8 mouse cellular contexts compared by ENCODE assay signal in the genomic region with DNA sequence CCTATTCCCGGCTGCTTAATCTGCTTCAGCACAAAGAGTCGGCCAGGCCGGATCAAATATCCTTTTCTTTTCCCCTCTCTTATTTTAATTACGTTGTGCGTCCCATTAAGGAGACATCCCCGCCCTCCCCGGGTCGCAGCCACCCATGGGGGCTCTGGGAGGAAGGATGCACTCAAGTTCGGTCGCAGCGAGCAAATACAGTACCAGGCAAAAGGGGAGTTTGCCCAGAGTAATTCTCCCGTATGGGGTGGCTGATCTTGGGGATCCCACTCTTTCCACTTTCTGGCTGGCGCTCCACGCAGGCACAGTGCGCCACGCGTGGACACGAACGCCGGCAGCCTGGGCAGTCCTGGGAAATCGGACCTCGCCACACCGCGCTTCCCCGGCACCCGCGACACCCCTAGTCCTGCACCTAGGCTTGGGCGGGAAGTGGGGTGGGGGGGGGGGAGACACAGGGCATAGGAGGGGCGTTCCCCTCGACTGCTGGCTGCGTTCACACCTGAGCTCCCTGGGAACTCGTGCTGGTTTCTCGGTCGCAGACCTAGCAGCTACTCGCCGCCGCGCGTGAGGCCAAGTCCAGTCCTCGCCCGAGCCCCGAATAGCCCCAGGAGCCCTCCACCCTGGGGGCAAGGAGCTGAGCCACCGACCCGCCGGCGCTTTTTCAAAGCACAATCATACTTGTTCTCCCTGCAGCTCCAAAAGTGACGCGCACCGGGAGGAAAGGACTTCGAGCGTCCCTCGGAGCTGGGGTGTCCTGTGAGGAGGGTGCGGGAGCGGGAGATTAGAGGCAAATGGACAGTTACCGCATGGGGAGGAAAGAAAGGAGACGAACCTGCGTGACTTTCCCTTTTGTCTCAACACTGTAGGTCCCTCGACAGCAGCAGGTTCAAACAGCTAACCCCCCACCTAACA.
DNase-seq lines count a peak whose midpoint lies in the region; ATAC-seq and TF ChIP-seq lines count a peak whose summit lies in the region.

No protein-coding gene starts in this region.

- no peak for ATAC-seq in heart, embryonic 13.5 days (ENCODE audit: extremely low read depth, insufficient number of reproducible peaks, low FRiP score, low TSS enrichment)
- peak; percentile 40; the same call in 1 of the 2 replicates for ATAC-seq in limb, embryonic 11.5 days (ENCODE audit: insufficient number of reproducible peaks, low FRiP score, low TSS enrichment, low read depth)
- ATAC-seq in midbrain, embryonic 14.5 days (ENCODE audit: low FRiP score, low TSS enrichment) = peak; percentile 55
- ATAC-seq in erythroid progenitor cell, adult 5-6 weeks (replicated peaks; ENCODE audit: low FRiP score, poor library complexity, severe bottlenecking) = no peak

- TF ChIP-seq CTCF in lung, adult 2 months (IDR thresholded peaks at IDR 0.05; ENCODE audit: insufficient read depth, low read length) = no peak

- H3K9me3 ChIP-seq in heart, embryonic 13.5 days = no peaks in the 10 kb centered on the region
- H3K9me3 ChIP-seq in limb, embryonic 11.5 days (ENCODE audit: control insufficient read depth, low read length) = no peaks in the 10 kb centered on the region
- H3K9me3 ChIP-seq in midbrain, embryonic 14.5 days (ENCODE audit: control insufficient read depth, low read length) = no peaks in the 10 kb centered on the region

- peak; percentile 27 for DNase-seq in lung, adult 2 months
- no peak for DNase-seq in lung, postnatal 36 days
- DNase-seq in cerebellum, postnatal 10 days = peak; percentile 82 to 84
- DNase-seq in limb, embryonic 11.5 days (ENCODE audit: low spot score) = peak; percentile 76
- DNase-seq in midbrain, embryonic 14.5 days = peak; percentile 58
- DNase-seq in spleen, adult 12 weeks (ENCODE audit: low spot score) = no peak

- H3K4me3 ChIP-seq in lung, adult 2 months (replicated peaks; ENCODE audit: extremely low read depth, low read depth, low read length) = peak overlapping the region; percentile 43
- peak overlapping the region; percentile 61 for H3K4me3 ChIP-seq in heart, embryonic 13.5 days
- H3K4me3 ChIP-seq in limb, embryonic 11.5 days (ENCODE audit: low read depth, low read length) = peak overlapping the region; percentile 27
- peak overlapping the region; percentile 28 for H3K4me3 ChIP-seq in midbrain, embryonic 14.5 days (replicated peaks; ENCODE audit: low read depth, low read length)

- H3K4me2 ChIP-seq in heart, embryonic 13.5 days = peak overlapping the region; percentile 88
- H3K4me2 ChIP-seq in limb, embryonic 11.5 days (ENCODE audit: low read depth, severe bottlenecking) = peak overlapping the region; percentile 56
- peak overlapping the region; percentile 56 for H3K4me2 ChIP-seq in midbrain, embryonic 14.5 days (ENCODE audit: low read length)

- H3K4me1 ChIP-seq in lung, adult 2 months (ENCODE audit: control insufficient read depth, insufficient read depth, low read length) = no peaks in the 10 kb centered on the region
- peaks cover 31% of the 10 kb centered on the region for H3K4me1 ChIP-seq in heart, embryonic 13.5 days
- no peaks in the 10 kb centered on the region for H3K4me1 ChIP-seq in limb, embryonic 11.5 days (ENCODE audit: control insufficient read depth, insufficient read depth, low read length)
- peaks cover 6% of the 10 kb centered on the region; the same call in 1 of the 2 replicates for H3K4me1 ChIP-seq in midbrain, embryonic 14.5 days (ENCODE audit: control insufficient read depth, insufficient read depth, low read length)

- H3K27me3 ChIP-seq in heart, embryonic 13.5 days (replicated peaks) = peaks cover 19% of the 10 kb centered on the region
- peaks cover 42% of the 10 kb centered on the region for H3K27me3 ChIP-seq in limb, embryonic 11.5 days (ENCODE audit: control insufficient read depth, insufficient read depth, low read length)
- peaks cover 47% of the 10 kb centered on the region for H3K27me3 ChIP-seq in midbrain, embryonic 14.5 days (ENCODE audit: control insufficient read depth, insufficient read depth, low read length)

- H3K27ac ChIP-seq in heart, embryonic 13.5 days (replicated peaks) = peak overlapping the region; percentile 73
- H3K27ac ChIP-seq in limb, embryonic 11.5 days (replicated peaks; ENCODE audit: low read depth, low read length) = peak overlapping the region; percentile 56; the same call in 1 of the 2 replicates
- H3K27ac ChIP-seq in midbrain, embryonic 14.5 days (replicated peaks; ENCODE audit: low read depth, low read length) = peak overlapping the region; percentile 49; the same call in 1 of the 2 replicates

- TF ChIP-seq POLR2A in lung, adult 2 months (IDR thresholded peaks at IDR 0.05; ENCODE audit: borderline replicate concordance, extremely low read depth, low read depth, low read length) = peak; percentile 11; the same call in 1 of the 2 replicates

- H3K9ac ChIP-seq in heart, embryonic 13.5 days = peak overlapping the region; percentile 86
- H3K9ac ChIP-seq in limb, embryonic 11.5 days (ENCODE audit: low read length) = peak overlapping the region; percentile 58
- H3K9ac ChIP-seq in midbrain, embryonic 14.5 days (replicated peaks; ENCODE audit: low read length) = no peak overlapping the region; the same call in 1 of the 2 replicates

- 5% methylated on average over 58 of the region's 58 CpGs for WGBS in lung, adult 2 months
- WGBS in heart, embryonic 13.5 days = under 1% methylated on average over 58 of the region's 58 CpGs
- WGBS in limb, embryonic 11.5 days = under 1% methylated on average over 57 of the region's 58 CpGs
- 0% methylated on average over 57 of the region's 58 CpGs for WGBS in midbrain, embryonic 14.5 days

- no peaks in the 10 kb centered on the region for H3K36me3 ChIP-seq in heart, embryonic 13.5 days
- no peaks in the 10 kb centered on the region for H3K36me3 ChIP-seq in limb, embryonic 11.5 days (ENCODE audit: control insufficient read depth, insufficient read depth, low read length)
- no peaks in the 10 kb centered on the region for H3K36me3 ChIP-seq in midbrain, embryonic 14.5 days (ENCODE audit: control insufficient read depth, insufficient read depth, low read length)

Comparison
In these comparisons a context has a peak if more than half of its experiments do, and no peak if none do; other contexts are left out.
1. DNase-seq: peak in lung, adult 2 months (single experiment), cerebellum, postnatal 10 days (2 of 2), limb, embryonic 11.5 days (single experiment) and midbrain, embryonic 14.5 days (single experiment); none in lung, postnatal 36 days (single experiment) and spleen, adult 12 weeks (single experiment).
2. ATAC-seq: peak in limb, embryonic 11.5 days (single experiment) and midbrain, embryonic 14.5 days (single experiment); none in heart, embryonic 13.5 days (single experiment) and erythroid progenitor cell, adult 5-6 weeks (single experiment).
3. Peak in every context shown above with its lines, with median percentiles within 50 percentile points of each other: H3K4me3 ChIP-seq, H3K27ac ChIP-seq and H3K4me2 ChIP-seq.